Mouse (Mus musculus) limb, embryonic 10.5 days (tissue): ENCODE results near the gene Stk40. TPM values are rescaled to one million over a fixed set of nuclear protein-coding genes. Genes with fewer than 3 reads are reported as not detected.
A peak's percentile ranks its signal among the peaks of the same experiment; 100 is the strongest.

Experiments
- DNase-seq: peaks from one replicate; pipeline ENCODE4 v3.0.0-alpha.2; 2017; ENCODE audit warnings: low spot score
- H3K27ac ChIP-seq: fragments of 300-500 bp; sonication (generic); 2 replicates; pipeline ENCODE4 v1.5.1; 2016; ENCODE audit warnings: mild to moderate bottlenecking
- H3K27me3 ChIP-seq: fragments of 300-500 bp; sonication (generic); 2 replicates; pipeline ENCODE4 v1.6.1; 2016; ENCODE audit warnings: low read depth, mild to moderate bottlenecking; ENCODE audit not compliant: poor library complexity, severe bottlenecking
- H3K36me3 ChIP-seq: fragments of 300-500 bp; sonication (generic); 2 replicates; pipeline ENCODE4 v1.6.1; 2016; ENCODE audit warnings: mild to moderate bottlenecking, moderate library complexity
- H3K4me1 ChIP-seq: fragments of 300-500 bp; sonication (generic); 2 replicates; pipeline ENCODE4 v1.6.1; 2016
- H3K4me3 ChIP-seq: fragments of 300-500 bp; sonication (generic); 2 replicates; pipeline ENCODE4 v1.5.1; 2016; ENCODE audit warnings: mild to moderate bottlenecking, moderate library complexity
- H3K9me3 ChIP-seq: fragments of 300-500 bp; sonication (generic); replicated peaks from 2 replicates; pipeline ENCODE4 v1.6.1; 2016; ENCODE audit warnings: mild to moderate bottlenecking
- WGBS: fragments of 180-500 bp; shearing (Covaris S2); methylation state at CpG from one replicate; pipeline ENCODE4 v1.1.7; 2016; 5-methylcytosine and 5-hydroxymethylcytosine counted together
- polyA plus RNA-seq: library from polyadenylated mRNA; unstranded; fragments of >200 nt; fragmentation: Nextera tagmentation; extraction: Ambion mirVana; gene quantifications from 2 replicates; pipeline ENCODE4 v1.2.1, GENCODE M21; 2016

The Stk40 gene
- polyA plus RNA-seq, 1 experiment from 2014 or later = 52.1 TPM

DNA sequence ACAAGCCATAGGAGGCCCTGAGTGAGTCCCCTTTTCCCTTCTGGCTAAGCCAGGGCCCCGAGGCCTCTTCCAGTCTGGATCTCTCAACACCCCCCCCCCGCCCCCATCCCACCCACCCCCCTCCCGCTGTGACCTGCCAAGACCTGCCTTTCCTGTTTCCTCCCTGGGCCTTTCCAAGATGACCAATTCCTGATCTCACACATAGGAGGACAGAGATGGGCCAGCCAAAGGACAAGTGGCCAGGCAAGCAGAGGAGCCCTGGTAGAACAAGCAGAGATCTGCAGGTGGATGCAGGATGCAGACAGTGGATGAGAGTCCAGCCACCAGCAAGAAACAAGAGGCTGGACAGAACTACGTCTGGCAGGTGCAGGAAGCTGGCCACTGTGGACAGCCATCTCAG, 41.6 kb downstream of the Stk40 start:
- no peak for DNase-seq
- Histone ChIP-seq H3K27ac (peak overlapping the region; percentile 98), H3K4me1 (peaks cover 60% of the 10 kb centered on the region), H3K27me3 (no peaks in the 10 kb centered on the region), H3K4me3 (no peak overlapping the region), H3K36me3 (peaks cover 19% of the 10 kb centered on the region), H3K9me3 (no peaks in the 10 kb centered on the region)
- 49% methylated on average over 4 of the region's 4 CpGs for WGBS

DNA sequence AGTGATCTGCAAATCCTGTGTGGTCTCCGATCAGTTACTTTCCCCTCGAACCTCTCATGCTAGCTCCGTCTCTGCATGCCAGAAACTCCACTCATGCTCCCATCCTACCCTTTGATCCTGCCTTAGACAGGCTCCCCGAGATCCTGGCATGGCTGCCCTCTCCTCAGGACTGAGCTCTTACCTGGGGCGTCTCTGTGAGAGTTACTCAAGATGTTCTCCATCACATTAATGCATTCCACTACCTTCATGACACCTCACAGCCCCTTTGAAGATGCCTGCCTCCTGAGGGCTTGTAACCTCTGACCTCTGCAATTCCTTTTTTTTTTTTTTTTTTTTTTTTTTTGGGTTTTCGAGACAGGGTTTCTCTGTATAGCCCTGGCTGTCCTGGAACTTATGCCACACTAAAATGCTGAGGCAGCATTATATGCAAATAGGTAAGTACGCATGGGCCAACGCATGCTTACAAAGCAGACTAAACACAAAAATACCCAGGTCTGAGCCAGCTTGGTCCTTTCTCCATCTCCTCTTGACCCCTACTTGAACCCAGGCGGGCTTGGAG, 43.3 kb downstream of the Stk40 start:
- Histone ChIP-seq H3K4me1 (peaks cover 70% of the 10 kb centered on the region), H3K4me3 (peak overlapping the region; percentile 86), H3K36me3 (peaks cover 24% of the 10 kb centered on the region), H3K27ac (peak overlapping the region; percentile 98), H3K27me3 (no peaks in the 10 kb centered on the region), H3K9me3 (no peaks in the 10 kb centered on the region)
- peak; percentile 56 for DNase-seq
- 10% methylated on average over 9 of the region's 9 CpGs for WGBS

DNA sequence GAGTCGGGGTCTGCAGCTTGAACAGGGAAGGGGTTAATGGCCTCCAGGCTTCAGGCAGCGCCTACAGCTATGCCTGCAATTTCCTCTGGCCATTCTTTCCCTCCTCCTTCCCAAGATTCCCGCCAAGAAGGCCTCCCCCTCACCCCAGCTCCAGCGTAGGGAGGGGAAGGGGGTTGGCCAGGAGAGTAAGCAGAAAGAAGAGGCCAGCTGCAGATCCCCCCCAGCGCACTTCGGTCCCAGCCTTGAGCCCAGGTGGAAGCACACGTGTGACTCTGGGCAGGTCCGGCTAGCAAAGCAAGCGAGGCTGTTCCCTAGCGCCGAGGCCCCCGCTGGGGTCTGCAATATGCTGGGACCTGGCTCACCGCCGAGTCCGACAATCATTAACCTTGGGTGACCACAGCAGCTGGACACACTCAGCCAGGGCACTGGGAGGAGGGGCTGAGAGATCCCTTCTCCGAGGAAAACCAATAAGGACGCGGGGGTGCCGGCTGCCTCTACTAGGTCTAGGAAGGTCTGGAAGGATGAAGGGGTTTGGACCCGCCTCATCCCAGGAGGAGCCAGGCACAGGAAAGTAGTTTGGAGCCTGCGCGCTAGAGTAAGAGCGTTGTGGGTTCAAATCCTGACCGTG, 43.9 kb downstream of the Stk40 start, which contains the start of gene Eva1b:
TSS of gene Eva1b (plus strand) at position 212 of the 628 bp plus-strand sequence.
- no peaks in the 10 kb centered on the region for H3K27me3 ChIP-seq
- H3K9me3 ChIP-seq = no peaks in the 10 kb centered on the region
- peak; percentile 89 for DNase-seq
- H3K4me3 ChIP-seq = peak within 1 kb of the TSS; percentile 86
- H3K4me1 ChIP-seq = peaks cover 76% of the 10 kb centered on the region
- H3K27ac ChIP-seq = peak within 1 kb of the TSS; percentile 98
- WGBS = under 1% methylated on average over 24 of the region's 24 CpGs
- peaks cover 30% of the 10 kb centered on the region for H3K36me3 ChIP-seq

DNA sequence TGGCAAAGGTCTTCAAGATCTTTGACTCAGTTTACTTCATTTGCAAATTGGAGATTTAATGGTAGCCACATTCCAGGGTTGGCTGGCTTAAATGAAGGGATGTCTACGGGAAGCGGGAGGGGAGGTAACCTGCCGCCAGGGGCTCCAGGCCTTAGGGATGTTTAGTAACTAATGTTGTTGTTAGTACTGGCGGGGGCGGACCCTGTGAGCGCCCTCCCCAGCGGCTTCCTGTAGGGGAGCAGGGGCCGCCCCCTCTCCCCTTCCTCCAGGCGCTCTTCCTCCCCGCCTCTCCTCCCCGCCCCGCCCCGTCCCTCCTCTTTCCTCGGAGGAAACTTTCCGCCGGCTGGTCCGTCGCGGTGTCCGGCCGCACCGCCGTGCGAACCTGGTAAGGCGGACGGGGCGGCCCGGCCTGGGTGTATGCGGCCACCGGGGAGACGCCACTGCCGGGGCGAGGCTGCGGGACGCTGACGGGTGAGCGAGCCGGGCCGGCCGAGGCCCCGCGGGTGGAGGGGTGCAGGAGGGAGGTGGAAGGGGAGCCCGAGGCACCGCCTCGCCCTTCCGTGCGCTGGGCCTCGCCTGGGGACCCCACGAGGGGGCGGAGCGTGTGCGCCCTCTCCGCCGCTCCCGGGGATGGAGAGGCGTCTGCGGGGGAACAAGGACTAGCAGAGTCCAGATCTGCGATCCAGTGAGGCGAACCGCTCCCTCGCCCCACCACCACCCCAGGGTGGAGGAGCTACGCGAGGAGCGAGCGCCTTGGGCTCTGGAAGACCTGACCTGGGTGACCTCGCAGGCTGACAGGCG, 44.6 kb downstream of the Stk40 start:
- DNase-seq = peak; percentile 83
- Histone ChIP-seq H3K4me3 (peak overlapping the region; percentile 86), H3K27ac (peak overlapping the region; percentile 98), H3K27me3 (no peaks in the 10 kb centered on the region), H3K9me3 (no peaks in the 10 kb centered on the region), H3K36me3 (peaks cover 35% of the 10 kb centered on the region), H3K4me1 (peaks cover 79% of the 10 kb centered on the region)
- whole genome bisulfite sequencing = under 1% methylated on average over 67 of the region's 67 CpGs

DNA sequence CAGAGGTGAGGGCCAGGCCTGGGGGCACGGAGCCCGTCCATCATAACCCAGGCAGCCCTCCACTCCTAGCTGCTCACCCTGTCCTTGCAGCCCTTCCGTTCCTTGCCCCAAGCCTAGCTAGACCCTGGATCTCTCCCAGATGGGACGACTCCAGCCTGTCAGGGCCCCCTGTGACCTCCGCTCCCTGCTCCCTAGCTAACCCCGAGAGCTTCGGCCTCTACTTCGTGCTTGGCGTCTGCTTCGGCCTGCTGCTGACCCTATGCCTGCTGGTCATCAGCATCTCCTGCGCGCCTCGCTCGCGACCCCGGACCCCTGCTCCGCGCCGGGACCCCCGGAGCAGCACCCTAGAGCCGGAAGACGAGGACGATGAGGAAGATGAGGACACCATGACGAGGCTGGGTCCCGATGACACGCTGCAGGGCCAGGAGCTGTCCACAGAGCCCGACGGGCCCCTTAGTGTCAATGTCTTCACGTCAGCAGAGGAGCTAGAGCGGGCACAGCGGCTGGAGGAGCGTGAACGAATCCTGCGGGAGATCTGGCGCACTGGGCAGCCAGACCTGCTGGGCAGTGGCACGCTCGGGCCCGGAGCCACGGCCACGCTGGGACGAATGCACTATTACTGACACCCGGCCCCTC, 45.4 kb downstream of the Stk40 start:
- no peak for DNase-seq
- H3K9me3 ChIP-seq = no peaks in the 10 kb centered on the region
- WGBS = 16% methylated on average over 42 of the region's 42 CpGs
- peak overlapping the region; percentile 86 for H3K4me3 ChIP-seq
- H3K4me1 ChIP-seq = peaks cover 79% of the 10 kb centered on the region
- H3K36me3 ChIP-seq = peaks cover 36% of the 10 kb centered on the region
- no peaks in the 10 kb centered on the region for H3K27me3 ChIP-seq
- peak overlapping the region; percentile 98 for H3K27ac ChIP-seq

DNA sequence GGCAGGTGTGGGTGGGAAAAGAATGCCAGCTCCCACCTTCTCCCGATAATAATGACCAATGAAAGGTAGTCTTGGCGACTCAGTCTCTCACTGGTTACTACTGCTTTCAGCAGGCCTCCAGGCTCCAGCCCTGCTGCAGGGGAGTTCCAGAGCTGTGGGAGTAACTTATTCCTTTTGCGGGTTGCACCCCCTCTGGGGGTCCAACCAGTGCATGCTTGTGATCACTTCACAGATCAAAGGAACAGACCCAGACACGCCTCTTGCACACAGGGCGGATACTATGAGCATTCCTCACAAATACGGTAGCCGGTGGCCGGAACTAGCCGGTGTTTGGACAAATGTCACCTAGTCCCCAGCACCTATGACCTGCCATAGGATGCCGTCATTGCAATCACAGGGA, 46.0 kb downstream of the Stk40 start:
- H3K27ac ChIP-seq = peak overlapping the region; percentile 98
- H3K27me3 ChIP-seq = no peaks in the 10 kb centered on the region
- H3K36me3 ChIP-seq = peaks cover 36% of the 10 kb centered on the region
- 16% methylated on average over 10 of the region's 10 CpGs for WGBS
- no peak for DNase-seq
- H3K9me3 ChIP-seq = no peaks in the 10 kb centered on the region
- peaks cover 85% of the 10 kb centered on the region for H3K4me1 ChIP-seq
- H3K4me3 ChIP-seq = peak overlapping the region; percentile 86

DNA sequence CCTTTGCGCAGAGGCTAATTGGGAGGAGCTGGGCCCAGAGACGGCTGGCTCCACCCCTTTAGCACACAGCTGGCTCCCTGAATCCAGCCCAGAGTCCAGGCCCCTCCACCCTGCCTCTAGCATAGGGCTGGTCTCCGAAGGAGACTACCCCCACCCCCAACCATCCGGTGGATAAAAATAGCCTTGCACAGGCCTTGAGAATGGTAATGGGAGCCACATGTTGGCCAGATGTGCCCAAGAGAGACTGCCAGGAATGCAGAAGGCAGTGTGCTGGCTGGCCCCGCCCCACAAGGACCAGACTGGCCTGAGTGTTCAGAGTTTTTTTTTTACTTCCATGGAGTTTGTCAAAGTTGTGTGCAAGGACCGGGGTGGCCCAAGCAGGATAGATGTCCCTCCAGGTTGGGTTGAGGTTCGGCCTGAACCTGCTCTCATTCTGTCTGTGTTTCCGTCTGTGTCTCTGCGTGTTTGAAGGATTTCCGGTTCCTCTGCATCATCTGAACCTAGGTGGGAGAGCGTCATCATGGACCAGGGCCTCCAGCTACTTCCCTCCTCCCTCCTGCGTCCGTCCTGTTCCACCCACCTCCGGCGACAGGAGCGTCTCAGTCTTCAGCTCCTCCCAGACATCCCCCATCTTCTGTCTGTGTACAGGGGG, 46.7 kb downstream of the Stk40 start:
- H3K27me3 ChIP-seq = no peaks in the 10 kb centered on the region
- DNase-seq = peak; percentile 98
- H3K4me1 ChIP-seq = peaks cover 87% of the 10 kb centered on the region
- no peaks in the 10 kb centered on the region for H3K9me3 ChIP-seq
- H3K36me3 ChIP-seq = peaks cover 36% of the 10 kb centered on the region
- H3K27ac ChIP-seq = peak overlapping the region; percentile 98
- H3K4me3 ChIP-seq = peak overlapping the region; percentile 86
- 7% methylated on average over 16 of the region's 16 CpGs for WGBS

DNA sequence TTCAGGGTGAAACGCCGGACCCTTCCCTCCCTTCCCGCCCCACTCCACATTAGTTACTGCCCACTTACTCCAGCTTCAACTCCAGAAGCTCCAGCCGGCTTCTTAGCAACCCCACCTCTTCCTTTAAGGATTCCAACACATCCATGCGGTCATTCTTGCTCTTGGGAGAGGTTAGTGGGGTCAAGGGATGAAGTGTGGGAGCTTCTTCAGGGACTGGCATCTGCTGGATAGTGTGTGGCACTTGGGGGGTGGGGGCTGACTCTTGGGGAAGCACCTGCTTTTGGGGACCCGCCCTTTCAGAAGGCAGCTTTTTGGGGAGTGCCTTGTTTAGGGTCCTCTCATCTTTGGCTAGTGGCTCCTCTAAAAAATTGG, 47.2 kb downstream of the Stk40 start:
- peak overlapping the region; percentile 98 for H3K27ac ChIP-seq
- H3K4me3 ChIP-seq = peak overlapping the region; percentile 86
- H3K4me1 ChIP-seq = peaks cover 87% of the 10 kb centered on the region
- whole genome bisulfite sequencing = 35% methylated on average over 6 of the region's 6 CpGs
- H3K36me3 ChIP-seq = peaks cover 36% of the 10 kb centered on the region
- H3K27me3 ChIP-seq = no peaks in the 10 kb centered on the region
- H3K9me3 ChIP-seq = no peaks in the 10 kb centered on the region
- DNase-seq = no peak

DNA sequence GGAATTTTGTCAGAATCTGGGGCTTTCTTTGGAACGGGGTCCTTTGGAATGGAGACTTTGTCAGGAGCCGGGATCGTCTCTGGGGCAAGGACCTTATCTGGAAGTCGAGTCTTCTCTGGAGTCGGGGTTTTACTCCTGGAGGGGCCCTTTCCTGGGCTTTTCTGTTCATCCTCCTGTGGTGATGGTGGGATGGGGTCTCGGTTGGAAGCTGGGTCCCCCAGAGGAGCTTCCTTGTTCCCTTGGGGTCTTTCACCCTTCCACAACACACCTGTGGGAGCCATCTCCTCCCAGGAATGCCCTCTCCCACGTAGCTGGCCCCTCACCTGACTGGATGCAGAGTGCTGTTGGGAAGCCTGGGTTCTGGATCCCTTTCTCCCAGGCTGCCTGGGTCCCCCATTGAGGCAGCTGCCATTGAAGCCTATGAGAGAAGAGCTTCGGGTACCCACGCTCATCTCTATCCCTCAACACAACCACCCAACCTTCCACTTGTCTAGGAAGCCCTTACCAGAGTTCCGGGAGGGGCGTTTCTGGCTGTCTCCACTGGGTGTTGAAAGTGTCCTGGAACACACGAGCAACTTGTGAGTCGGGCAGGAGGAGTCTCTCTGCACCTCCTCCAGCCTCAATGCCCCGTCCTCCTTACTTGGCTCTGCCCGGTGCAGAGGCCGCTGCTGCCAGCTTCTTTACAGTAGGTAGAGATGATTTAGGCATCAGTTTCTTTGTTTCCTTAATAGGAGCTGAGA, 48.1 kb downstream of the Stk40 start:
- Histone ChIP-seq H3K27me3 (no peaks in the 10 kb centered on the region), H3K4me1 (peaks cover 83% of the 10 kb centered on the region), H3K4me3 (peak overlapping the region; percentile 86), H3K9me3 (no peaks in the 10 kb centered on the region), H3K27ac (peak overlapping the region; percentile 98), H3K36me3 (peaks cover 43% of the 10 kb centered on the region)
- 85% methylated on average over 16 of the region's 16 CpGs for WGBS
- DNase-seq = no peak

DNA sequence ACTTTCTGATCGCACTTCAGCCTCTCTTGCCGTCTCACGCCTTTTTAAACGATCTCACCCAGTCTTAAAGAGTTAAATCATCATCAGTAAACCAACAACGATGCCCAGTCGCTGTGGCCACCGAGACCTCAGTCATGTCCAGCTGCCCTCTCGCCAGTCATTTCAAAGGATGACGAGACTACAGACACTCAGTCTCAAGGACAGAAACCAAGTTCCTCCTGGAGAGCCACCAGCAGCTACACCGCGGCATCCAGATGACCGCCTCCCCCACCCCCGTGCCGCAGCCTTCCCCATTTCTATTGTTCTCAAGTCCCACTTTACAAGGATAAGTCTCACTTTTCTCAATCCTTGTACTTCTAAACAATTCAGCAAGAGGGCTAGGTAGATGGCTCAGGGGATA, 49.1 kb downstream of the Stk40 start:
- no peaks in the 10 kb centered on the region for H3K27me3 ChIP-seq
- H3K27ac ChIP-seq = peak overlapping the region; percentile 98
- DNase-seq = no peak
- peaks cover 73% of the 10 kb centered on the region for H3K4me1 ChIP-seq
- H3K36me3 ChIP-seq = peaks cover 50% of the 10 kb centered on the region
- 57% methylated on average over 14 of the region's 14 CpGs for WGBS
- H3K9me3 ChIP-seq = no peaks in the 10 kb centered on the region
- H3K4me3 ChIP-seq = no peak overlapping the region

DNA sequence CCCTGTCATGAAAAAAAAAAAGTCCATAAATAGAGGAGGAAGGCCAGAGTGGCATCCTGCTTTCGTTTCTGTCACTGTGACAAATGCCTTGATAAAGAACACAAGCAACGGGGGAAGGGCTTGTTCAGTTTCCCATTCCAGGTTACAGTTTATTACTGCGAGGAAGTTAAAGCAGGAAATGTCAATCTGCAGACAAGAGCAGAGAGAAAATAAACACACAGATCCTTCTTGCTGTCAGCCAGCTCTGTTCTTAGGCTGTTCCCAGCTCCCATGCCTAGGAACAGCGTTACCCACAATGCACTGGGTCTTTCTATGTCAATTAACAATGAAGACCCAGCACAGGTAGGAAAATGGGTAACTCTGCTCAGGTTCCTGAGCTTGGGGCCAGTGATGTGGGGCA, 51.4 kb downstream of the Stk40 start:
- Histone ChIP-seq H3K27ac (peak overlapping the region; percentile 75), H3K4me3 (no peak overlapping the region), H3K4me1 (peaks cover 50% of the 10 kb centered on the region), H3K9me3 (no peaks in the 10 kb centered on the region), H3K27me3 (no peaks in the 10 kb centered on the region), H3K36me3 (peaks cover 43% of the 10 kb centered on the region)
- no peak for DNase-seq
- WGBS = 43% methylated on average over 4 of the region's 4 CpGs

DNA sequence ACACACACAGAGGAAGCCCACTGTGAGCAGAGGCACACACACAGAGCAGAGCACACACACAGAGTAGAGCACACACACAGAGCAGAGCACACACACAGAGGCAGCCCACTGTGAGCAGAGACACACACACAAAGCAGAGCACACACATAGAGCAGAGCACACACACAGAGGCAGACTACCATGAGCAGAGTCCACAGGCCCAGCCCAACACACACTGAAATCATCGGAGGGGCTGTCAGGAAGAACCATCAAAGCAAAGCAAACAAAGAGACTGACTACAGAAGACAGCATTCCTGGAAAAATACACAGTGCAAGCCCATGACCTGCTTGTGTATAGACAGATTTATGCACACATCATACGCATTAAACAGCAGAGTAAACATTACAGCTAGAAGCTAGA, 52.1 kb downstream of the Stk40 start:
- H3K4me3 ChIP-seq = no peak overlapping the region
- WGBS = 67% methylated on average over 2 of the region's 2 CpGs
- DNase-seq = no peak
- no peaks in the 10 kb centered on the region for H3K27me3 ChIP-seq
- H3K36me3 ChIP-seq = peaks cover 43% of the 10 kb centered on the region
- peaks cover 43% of the 10 kb centered on the region for H3K4me1 ChIP-seq
- no peaks in the 10 kb centered on the region for H3K9me3 ChIP-seq
- H3K27ac ChIP-seq = peak overlapping the region; percentile 75
